Mouse (Mus musculus) heart, embryonic 13.5 days (tissue): ENCODE measurements at regions not wholly inside any gene's neighbourhood (a gene's known extent, or its start where the extent isn't known, plus 50 kb on each side); places are given as distances from the start of the nearest gene placed in this dataset.

Experiments used
- ATAC-seq: fragments of 200-750 bp; cut with Nextera tagmentation; 2 replicates; pipeline ENCODE4 v1.8.0; 2017; ENCODE audit warnings: moderate TSS enrichment; ENCODE audit not compliant: insufficient number of reproducible peaks, low FRiP score, low TSS enrichment; ENCODE audit errors: extremely low read depth
- H3K27ac ChIP-seq: fragments of 300-500 bp; sonication (generic); replicated peaks from 2 replicates; pipeline ENCODE4 v1.5.1; 2015; ENCODE audit warnings: moderate library complexity, mild to moderate bottlenecking, inconsistent platforms
- H3K27me3 ChIP-seq: fragments of 300-500 bp; sonication (generic); replicated peaks from 2 replicates; pipeline ENCODE4 v1.6.1; 2015; ENCODE audit warnings: mild to moderate bottlenecking, inconsistent platforms
- H3K36me3 ChIP-seq: fragments of 300-500 bp; sonication (generic); 2 replicates; pipeline ENCODE4 v1.6.1; 2015; ENCODE audit warnings: mild to moderate bottlenecking, inconsistent platforms
- H3K4me1 ChIP-seq: fragments of 300-500 bp; sonication (generic); 2 replicates; pipeline ENCODE4 v1.6.1; 2015; ENCODE audit warnings: inconsistent platforms
- H3K4me2 ChIP-seq: fragments of 300-500 bp; sonication (generic); 2 replicates; pipeline ENCODE4 v1.6.1; 2015; ENCODE audit warnings: inconsistent platforms, mild to moderate bottlenecking, moderate library complexity
- H3K4me3 ChIP-seq: fragments of 300-500 bp; sonication (generic); 2 replicates; pipeline ENCODE4 v1.5.1; 2015; ENCODE audit warnings: moderate library complexity, mild to moderate bottlenecking, inconsistent platforms
- H3K9ac ChIP-seq: fragments of 300-500 bp; sonication (generic); 2 replicates; pipeline ENCODE4 v1.6.1; 2015; ENCODE audit warnings: inconsistent platforms, mild to moderate bottlenecking, moderate library complexity
- H3K9me3 ChIP-seq: fragments of 300-500 bp; sonication (generic); 2 replicates; pipeline ENCODE4 v1.6.1; 2016; ENCODE audit warnings: inconsistent platforms
- WGBS: fragments of 180-500 bp; shearing (Covaris S2); methylation state at CpG from one replicate; pipeline ENCODE4 v1.1.7; 2015; ENCODE audit warnings: mixed read lengths; 5-methylcytosine and 5-hydroxymethylcytosine counted together

DNA sequence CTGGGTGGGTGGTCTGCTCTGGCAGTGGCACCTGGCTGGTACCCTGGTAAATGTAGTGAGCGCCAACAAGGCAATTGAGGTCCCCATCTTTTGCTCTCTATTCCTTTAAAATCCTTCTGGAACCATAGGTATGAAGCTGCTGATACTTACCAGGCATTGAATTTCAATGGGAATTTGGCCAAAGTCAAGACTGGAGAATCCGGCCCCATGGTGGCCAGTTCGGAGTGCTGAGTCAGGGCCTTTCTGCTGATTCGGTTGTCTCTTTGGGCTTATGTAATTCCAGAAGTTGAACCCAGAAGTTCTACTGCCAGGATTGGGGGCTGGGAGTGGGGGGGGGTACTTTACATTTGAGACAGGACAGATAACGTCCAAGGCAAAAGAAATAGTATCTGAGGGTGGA is 79.0 kb upstream of the Ubl3 start:
- Histone ChIP-seq H3K4me2 (no peak overlapping the region), H3K27ac (no peak overlapping the region), H3K9ac (no peak overlapping the region), H3K36me3 (no peaks in the 10 kb centered on the region), H3K4me3 (no peak overlapping the region), H3K4me1 (peaks cover 37% of the 10 kb centered on the region), H3K27me3 (no peaks in the 10 kb centered on the region), H3K9me3 (no peaks in the 10 kb centered on the region)
- ATAC-seq, result no peak
- WGBS, result 82% methylated on average over 5 of the region's 5 CpGs

DNA sequence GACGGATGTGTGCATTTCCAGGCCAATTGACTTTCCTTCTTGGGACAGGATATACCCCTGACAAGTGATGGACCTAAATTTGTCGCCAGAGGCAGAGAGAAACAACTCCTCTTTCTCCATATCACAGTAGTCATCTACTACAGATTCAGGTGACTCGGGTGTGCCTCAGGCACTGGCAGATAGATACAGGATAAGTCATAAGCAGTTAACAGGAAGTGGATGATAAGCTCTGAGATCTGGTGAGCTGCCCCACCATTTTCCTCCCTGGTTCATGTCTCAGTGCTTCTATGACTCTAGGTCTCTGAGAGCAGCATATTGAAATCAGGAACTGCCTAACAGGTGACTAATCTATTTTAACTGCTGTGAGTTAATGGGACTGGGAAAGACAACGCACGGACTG is 73.4 kb upstream of the Ubl3 start:
- no peaks in the 10 kb centered on the region for H3K36me3 ChIP-seq
- H3K27me3 ChIP-seq, result no peaks in the 10 kb centered on the region
- H3K4me2 ChIP-seq, result no peak overlapping the region
- H3K27ac ChIP-seq, result no peak overlapping the region
- no peaks in the 10 kb centered on the region for H3K4me1 ChIP-seq
- H3K9ac ChIP-seq, result no peak overlapping the region
- WGBS, result 74% methylated on average over 5 of the region's 5 CpGs
- H3K4me3 ChIP-seq, result no peak overlapping the region
- H3K9me3 ChIP-seq, result no peaks in the 10 kb centered on the region
- ATAC-seq, result no peak

DNA sequence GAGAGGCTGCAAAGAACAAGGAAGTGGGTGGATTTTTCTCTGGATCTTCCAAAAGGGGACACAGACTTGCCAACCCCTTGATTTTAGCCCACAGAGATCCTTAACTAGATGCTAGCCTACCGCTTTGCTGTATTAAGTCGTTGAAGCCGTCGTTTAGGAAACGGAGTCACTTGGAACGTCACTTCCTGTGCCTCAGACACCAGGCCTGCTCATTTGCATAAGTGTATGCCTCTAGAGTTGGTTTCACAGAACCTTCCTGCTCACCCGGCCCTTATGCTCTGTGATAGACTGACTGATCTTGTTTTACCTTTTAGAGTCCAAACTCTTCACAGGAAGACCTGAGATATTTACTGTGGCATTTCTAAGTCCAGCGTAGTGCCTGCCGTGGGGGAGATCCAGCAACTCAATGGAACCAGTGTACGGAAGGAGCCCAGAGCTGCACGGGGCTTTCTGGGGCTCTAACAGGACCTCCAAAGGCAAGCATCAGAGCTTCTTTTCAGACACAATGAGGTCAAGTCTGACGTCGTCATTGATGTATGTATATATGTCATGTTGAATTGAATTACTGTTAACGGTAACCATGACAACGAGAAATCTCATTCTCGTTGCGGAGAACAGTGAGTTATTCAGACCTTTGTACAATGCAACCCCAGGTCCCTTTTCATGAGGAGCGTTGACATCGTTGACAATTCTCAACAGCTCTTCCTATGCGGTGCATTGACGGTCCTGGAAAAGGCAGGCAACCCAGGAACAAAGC is 72.2 kb upstream of the Ubl3 start:
- ATAC-seq, result no peak
- no peak overlapping the region for H3K4me2 ChIP-seq
- no peaks in the 10 kb centered on the region for H3K4me1 ChIP-seq
- H3K36me3 ChIP-seq, result no peaks in the 10 kb centered on the region
- H3K4me3 ChIP-seq, result no peak overlapping the region
- WGBS, result 76% methylated on average over 21 of the region's 21 CpGs
- no peaks in the 10 kb centered on the region for H3K9me3 ChIP-seq
- H3K27ac ChIP-seq, result no peak overlapping the region
- no peak overlapping the region for H3K9ac ChIP-seq
- no peaks in the 10 kb centered on the region for H3K27me3 ChIP-seq

DNA sequence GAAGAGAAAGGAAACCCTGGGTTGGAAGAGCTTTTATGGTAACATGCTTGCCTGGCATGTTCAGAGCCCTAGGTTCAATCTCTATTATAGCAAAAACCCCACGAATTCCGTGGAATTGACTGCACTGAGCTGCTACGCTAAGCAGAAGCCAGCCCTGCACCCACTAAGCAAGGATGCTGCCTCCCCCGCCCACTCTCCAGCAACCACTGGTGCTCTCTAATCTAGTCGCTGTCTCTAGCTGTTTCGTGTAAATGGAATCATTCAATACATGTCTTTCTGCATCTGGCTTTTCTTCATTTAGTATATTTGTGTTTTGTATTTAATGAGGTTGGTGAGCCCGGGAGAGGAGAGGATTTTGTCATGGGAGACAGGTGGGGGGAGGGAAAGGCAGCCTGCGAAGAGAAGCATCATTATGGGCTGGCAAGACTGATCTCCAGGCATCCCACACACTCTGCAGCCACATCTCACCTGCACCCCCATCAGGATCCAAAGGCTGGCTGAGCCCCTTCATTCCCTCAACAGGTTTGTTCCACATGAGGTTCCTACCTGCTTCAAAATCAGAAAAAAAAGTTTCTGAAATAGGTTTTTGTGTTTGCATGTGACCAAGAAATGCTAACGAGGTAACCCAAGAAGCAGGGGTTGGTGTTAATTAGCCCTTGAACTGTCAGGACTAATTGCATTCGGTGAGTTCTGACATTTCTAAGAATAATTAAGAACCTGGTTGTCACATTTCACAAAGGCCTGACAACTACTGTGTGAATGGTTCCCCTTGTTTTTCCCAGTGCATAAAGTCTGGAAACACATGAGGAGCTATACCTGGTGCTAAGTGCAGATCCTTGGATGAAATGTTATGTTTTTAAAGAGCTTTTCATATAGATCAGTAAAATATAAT is 68.6 kb upstream of the Ubl3 start:
- H3K4me1 ChIP-seq, result 0 out of 2 replicates have a peak, but pooled peaks cover 1% of the 10 kb centered on the region
- H3K4me2 ChIP-seq, result no peak overlapping the region
- no peaks in the 10 kb centered on the region for H3K36me3 ChIP-seq
- ATAC-seq, result no peak
- WGBS, result 57% methylated on average over 10 of the region's 10 CpGs
- no peak overlapping the region for H3K27ac ChIP-seq
- no peak overlapping the region for H3K4me3 ChIP-seq
- H3K9ac ChIP-seq, result no peak overlapping the region
- peaks cover 8% of the 10 kb centered on the region for H3K9me3 ChIP-seq
- no peaks in the 10 kb centered on the region for H3K27me3 ChIP-seq

DNA sequence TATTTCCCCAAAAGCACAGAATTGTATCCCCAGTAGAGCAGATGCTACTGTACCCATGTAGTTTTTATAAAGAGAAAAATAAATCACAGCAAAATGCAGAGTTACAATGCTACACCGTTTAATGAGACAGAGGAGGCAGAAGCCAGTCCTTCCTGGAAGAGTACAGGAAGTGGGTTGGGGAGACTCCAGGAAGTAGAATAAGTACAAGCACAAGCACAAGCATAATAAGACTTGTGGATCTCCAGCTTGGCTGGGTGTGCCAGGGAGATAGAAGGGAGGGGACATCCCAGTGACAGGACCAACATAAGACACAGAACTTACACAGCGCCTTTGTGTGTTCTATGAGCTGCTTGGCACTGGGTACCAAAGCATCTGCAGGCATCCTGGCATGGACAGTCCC is 67.3 kb upstream of the Ubl3 start:
- Histone ChIP-seq H3K9me3 (peaks cover 8% of the 10 kb centered on the region), H3K4me2 (no peak overlapping the region), H3K4me3 (no peak overlapping the region), H3K4me1 (0 out of 2 replicates have a peak, but pooled peaks cover 5% of the 10 kb centered on the region), H3K27me3 (no peaks in the 10 kb centered on the region), H3K9ac (no peak overlapping the region), H3K36me3 (no peaks in the 10 kb centered on the region), H3K27ac (no peak overlapping the region)
- no peak for ATAC-seq
- 64% methylated on average over 2 of the region's 2 CpGs for WGBS

DNA sequence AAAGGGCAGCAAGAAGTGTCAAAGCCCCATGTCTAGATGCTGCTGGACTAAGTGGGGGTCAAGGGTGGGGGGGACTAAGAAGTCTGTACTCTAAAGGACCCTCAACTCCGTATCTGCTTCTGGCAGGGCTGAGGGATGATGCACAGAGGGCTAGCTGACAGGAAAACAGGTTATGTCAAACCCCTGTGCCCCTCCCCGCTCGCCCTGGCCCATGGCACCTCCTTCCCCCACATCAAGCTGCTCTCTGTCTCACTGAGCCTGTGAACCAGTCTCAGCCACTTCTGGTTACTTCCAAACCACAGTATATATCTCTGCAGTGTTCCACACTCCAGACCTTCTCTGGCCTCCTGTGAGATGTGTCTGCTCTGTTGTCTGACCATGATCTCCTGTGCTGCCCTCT is 63.8 kb upstream of the Ubl3 start:
- no peak for ATAC-seq
- no peak overlapping the region for H3K27ac ChIP-seq

DNA sequence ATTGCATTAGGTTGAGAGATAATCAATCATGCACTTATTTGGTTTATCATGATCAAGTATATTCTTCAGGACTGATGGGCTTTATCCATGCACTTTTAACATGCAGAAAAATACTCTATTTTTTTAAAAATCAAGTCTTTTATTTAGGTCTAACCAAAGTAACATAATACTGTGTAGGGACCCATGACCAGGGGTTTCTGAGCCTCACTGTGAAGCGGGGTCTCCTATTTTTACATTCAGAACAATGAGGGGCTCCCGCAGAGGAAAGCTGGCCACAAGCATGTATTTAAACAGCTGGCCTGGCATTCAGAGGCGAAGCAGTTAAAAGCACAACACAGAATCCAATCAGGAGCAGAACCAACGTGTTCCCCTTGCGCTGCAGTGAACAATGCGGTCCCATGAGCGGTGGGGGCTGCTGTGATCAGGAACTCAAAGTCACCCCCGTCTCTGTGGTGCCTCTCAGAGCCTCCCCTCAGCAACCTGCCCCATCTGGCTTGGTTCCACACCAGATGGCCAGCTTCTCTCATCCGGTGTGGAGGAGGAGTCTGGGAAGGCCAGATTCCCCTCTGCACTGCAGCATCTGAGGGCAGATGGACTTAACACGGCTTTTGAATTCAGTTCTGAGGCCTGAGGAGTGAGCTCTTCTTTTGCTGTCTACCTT is 63.2 kb upstream of the Ubl3 start:
- Histone ChIP-seq H3K36me3 (no peaks in the 10 kb centered on the region), H3K9me3 (peaks cover 8% of the 10 kb centered on the region), H3K27me3 (no peaks in the 10 kb centered on the region), H3K9ac (0 out of 2 replicates have a peak overlapping the region, but pooled peaks have one; percentile 24), H3K27ac (no peak overlapping the region), H3K4me2 (no peak overlapping the region), H3K4me1 (0 out of 2 replicates have a peak, but pooled peaks cover 5% of the 10 kb centered on the region), H3K4me3 (no peak overlapping the region)
- WGBS, result 59% methylated on average over 10 of the region's 10 CpGs
- ATAC-seq, result no peak

More for the DNA sequence above, 63.8 kb upstream of the Ubl3 start:
- H3K9ac ChIP-seq, result 0 out of 2 replicates have a peak overlapping the region, but pooled peaks have one; percentile 24
- 0 out of 2 replicates have a peak, but pooled peaks cover 5% of the 10 kb centered on the region for H3K4me1 ChIP-seq
- peaks cover 8% of the 10 kb centered on the region for H3K9me3 ChIP-seq
- H3K27me3 ChIP-seq, result no peaks in the 10 kb centered on the region
- no peak overlapping the region for H3K4me3 ChIP-seq
- H3K36me3 ChIP-seq, result no peaks in the 10 kb centered on the region
- H3K4me2 ChIP-seq, result no peak overlapping the region
- 62% methylated on average over 3 of the region's 3 CpGs for WGBS

DNA sequence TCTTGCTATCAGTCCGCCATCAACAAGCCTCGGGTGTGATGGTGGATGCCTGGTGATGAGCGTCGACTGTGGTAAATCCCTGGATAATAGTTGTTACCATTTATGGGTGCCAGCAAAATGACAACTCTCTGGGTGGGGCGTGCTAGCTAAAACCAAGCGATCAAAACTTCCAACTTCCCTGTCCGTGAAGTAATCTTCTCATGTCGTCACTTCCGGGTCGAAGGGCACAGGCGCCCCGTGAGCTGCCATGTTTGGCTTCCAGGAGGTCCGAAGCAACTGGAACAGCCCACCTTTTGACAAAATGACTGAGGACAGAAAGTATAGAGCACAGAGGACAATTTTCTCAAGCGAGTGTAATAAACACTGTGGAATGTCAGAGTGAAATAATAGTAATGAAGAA is 62.5 kb upstream of the Ubl3 start:
- H3K9me3 ChIP-seq, result peaks cover 8% of the 10 kb centered on the region

DNA sequence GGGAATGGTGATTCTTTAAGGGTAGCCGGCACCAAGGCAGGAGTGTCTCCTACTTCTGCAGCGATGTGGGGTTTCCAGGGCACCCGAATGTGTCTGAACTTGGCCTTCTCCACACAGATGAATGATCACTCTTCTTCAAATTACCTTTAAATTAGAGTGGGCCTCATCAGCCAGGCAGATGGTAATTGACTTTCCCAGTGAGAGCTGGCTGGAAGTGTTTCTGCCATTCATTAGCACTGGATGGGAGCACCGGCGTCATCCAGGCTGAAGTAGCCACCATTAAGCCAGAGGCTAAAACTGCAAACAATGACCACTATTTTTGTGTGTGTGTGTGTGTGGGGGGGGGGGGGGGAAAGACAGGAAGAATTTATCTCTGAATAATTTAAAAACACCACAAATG is 58.7 kb upstream of the Ubl3 start:
- Histone ChIP-seq H3K27ac (no peak overlapping the region), H3K4me2 (no peak overlapping the region), H3K4me3 (no peak overlapping the region), H3K9ac (no peak overlapping the region), H3K4me1 (peaks cover 21% of the 10 kb centered on the region), H3K27me3 (no peaks in the 10 kb centered on the region), H3K9me3 (no peaks in the 10 kb centered on the region), H3K36me3 (no peaks in the 10 kb centered on the region)
- no peak for ATAC-seq
- WGBS, result 79% methylated on average over 5 of the region's 5 CpGs

More for the DNA sequence above, 62.5 kb upstream of the Ubl3 start:
- ATAC-seq, result no peak
- H3K4me3 ChIP-seq, result no peak overlapping the region
- H3K9ac ChIP-seq, result no peak overlapping the region
- 75% methylated on average over 14 of the region's 14 CpGs for WGBS
- 0 out of 2 replicates have a peak, but pooled peaks cover 5% of the 10 kb centered on the region for H3K4me1 ChIP-seq
- no peaks in the 10 kb centered on the region for H3K36me3 ChIP-seq
- H3K27ac ChIP-seq, result no peak overlapping the region
- H3K4me2 ChIP-seq, result no peak overlapping the region
- H3K27me3 ChIP-seq, result no peaks in the 10 kb centered on the region

DNA sequence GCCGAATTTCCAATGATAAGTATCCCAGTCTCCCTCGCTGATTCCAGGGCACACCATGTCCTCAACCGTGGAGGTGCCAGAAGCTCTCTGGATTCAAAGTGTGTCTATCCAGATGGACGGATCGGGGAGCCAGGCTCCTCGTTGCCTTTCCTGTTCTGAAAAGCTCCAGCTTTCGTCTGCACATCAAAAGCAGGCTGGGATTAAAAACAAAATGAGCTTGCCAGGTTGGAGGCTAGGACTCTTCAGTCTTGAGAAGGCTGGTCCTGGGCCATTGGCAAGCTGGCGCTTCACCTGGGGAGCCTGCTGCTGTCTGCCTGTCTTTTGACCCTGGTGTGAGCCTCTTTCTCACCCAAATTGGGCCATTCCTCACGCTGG is 56.9 kb upstream of the Ubl3 start:
- Histone ChIP-seq H3K4me3 (no peak overlapping the region), H3K9me3 (no peaks in the 10 kb centered on the region), H3K27ac (no peak overlapping the region), H3K9ac (no peak overlapping the region), H3K4me1 (peaks cover 16% of the 10 kb centered on the region), H3K36me3 (no peaks in the 10 kb centered on the region), H3K4me2 (no peak overlapping the region), H3K27me3 (no peaks in the 10 kb centered on the region)
- 63% methylated on average over 9 of the region's 9 CpGs for WGBS
- no peak for ATAC-seq

DNA sequence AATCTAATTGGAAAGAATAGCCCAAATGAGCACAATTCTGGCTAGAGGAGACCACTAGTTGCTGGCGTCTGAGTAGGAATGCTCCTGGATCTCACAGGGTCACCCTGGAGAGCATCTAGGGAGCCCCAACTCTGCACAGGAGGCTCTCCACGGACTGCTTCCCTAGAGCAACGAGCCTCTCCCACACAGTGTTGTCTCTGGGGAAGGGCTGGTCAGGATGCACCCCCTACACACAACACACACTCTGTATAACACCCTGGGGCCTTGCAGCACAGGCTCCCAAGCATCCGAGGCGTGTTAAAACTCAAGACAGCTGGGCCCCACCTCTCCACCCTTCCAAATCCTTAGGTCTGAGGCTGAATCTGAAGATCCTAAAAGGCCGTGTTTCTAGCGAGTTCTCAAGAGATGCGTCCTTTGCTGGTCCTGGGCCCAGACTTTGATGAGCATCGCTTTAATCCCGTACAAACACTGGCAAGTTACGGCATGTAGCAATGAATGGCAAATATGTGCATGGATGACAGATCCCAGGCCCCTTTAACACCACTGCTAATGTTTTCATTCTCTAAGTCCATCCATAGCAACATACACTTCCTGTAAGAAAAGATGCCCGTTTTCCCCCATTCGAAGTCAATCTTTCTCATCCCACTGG is 56.4 kb upstream of the Ubl3 start:
- Histone ChIP-seq H3K4me1 (peaks cover 16% of the 10 kb centered on the region), H3K9ac (no peak overlapping the region), H3K36me3 (no peaks in the 10 kb centered on the region), H3K27ac (peak overlapping the region; percentile 42; the same call in 1 of the 2 replicates), H3K4me2 (no peak overlapping the region), H3K27me3 (no peaks in the 10 kb centered on the region), H3K9me3 (no peaks in the 10 kb centered on the region), H3K4me3 (no peak overlapping the region)
- no peak for ATAC-seq
- WGBS, result 75% methylated on average over 13 of the region's 13 CpGs
